Mouse (Mus musculus) myocyte (in vitro differentiated cells): ENCODE results near the gene Ret. TPM values are rescaled to one million over a fixed set of nuclear protein-coding genes. Genes with fewer than 3 reads are reported as not detected.

Experiments
- H3K27me3 ChIP-seq: one replicate; pipeline ENCODE4 v1.6.1; 2011; ENCODE audit not compliant: control insufficient read depth, insufficient read depth, insufficient read length
- H3K36me3 ChIP-seq: one replicate; pipeline ENCODE4 v1.6.1; 2011; ENCODE audit not compliant: control insufficient read depth, insufficient read depth
- H3K4me2 ChIP-seq: one replicate; pipeline ENCODE4 v1.6.1; 2011; ENCODE audit warnings: low read depth, control low read depth
- H3K4me3 ChIP-seq: one replicate; pipeline ENCODE4 v1.5.1; 2011; ENCODE audit warnings: mild to moderate bottlenecking, control low read depth, moderate library complexity
- H3K79me2 ChIP-seq: one replicate; pipeline ENCODE4 v1.6.1; 2011; ENCODE audit not compliant: control insufficient read depth, insufficient read depth
- H3ac ChIP-seq: one replicate; pipeline ENCODE4 v1.6.1; 2011; ENCODE audit not compliant: control insufficient read depth, insufficient read length
- CEBPB ChIP-seq: IDR thresholded peaks from 2 replicates; pipeline ENCODE4 v1.6.1; 2011; ENCODE audit warnings: mild to moderate bottlenecking, moderate library complexity; ENCODE audit not compliant: poor library complexity, insufficient read depth, severe bottlenecking
- E2F4 ChIP-seq: IDR thresholded peaks from one replicate; pipeline ENCODE4 v1.6.1; 2011; ENCODE audit warnings: mild to moderate bottlenecking, control low read depth, moderate library complexity; ENCODE audit not compliant: insufficient read depth
- MAX ChIP-seq: IDR thresholded peaks from one replicate; pipeline ENCODE4 v1.6.1; 2011; ENCODE audit warnings: low read depth, mild to moderate bottlenecking, control low read depth
- MYOD1 ChIP-seq, 3 experiments: IDR thresholded peaks; one replicate each; pipeline ENCODE4 v1.6.1; 2011; ENCODE audit warnings: control low read depth in 2 of 3, low read depth in 2 of 3, mild to moderate bottlenecking in 2 of 3, moderate library complexity in 1 of 3; ENCODE audit not compliant: insufficient read length in 2 of 3, control insufficient read depth in 1 of 3
- MYOG ChIP-seq, 3 experiments: IDR thresholded peaks; one replicate each; pipeline ENCODE4 v1.6.1; 2011; ENCODE audit warnings: control low read depth in 2 of 3, low read depth in 2 of 3, mild to moderate bottlenecking in 2 of 3; ENCODE audit not compliant: insufficient read length in 2 of 3, control insufficient read depth in 1 of 3, insufficient read depth in 1 of 3
- POLR2A ChIP-seq: IDR thresholded peaks from one replicate; pipeline ENCODE4 v1.6.1; 2011; ENCODE audit warnings: low read depth, mild to moderate bottlenecking, control low read depth, moderate library complexity; ENCODE audit not compliant: insufficient read length
- POLR2AphosphoS2 ChIP-seq: IDR thresholded peaks from one replicate; pipeline ENCODE4 v1.6.1; 2011; ENCODE audit warnings: low read depth, control low read depth; ENCODE audit not compliant: insufficient read length
- REST ChIP-seq: IDR thresholded peaks from one replicate; pipeline ENCODE4 v1.6.1; 2011; ENCODE audit warnings: mild to moderate bottlenecking, control low read depth, moderate library complexity; ENCODE audit not compliant: insufficient read depth, insufficient read length
- SRF ChIP-seq: IDR thresholded peaks from one replicate; pipeline ENCODE4 v1.6.1; 2011; ENCODE audit warnings: low read depth; ENCODE audit not compliant: control insufficient read depth, insufficient read length
- TCF12 ChIP-seq: IDR thresholded peaks from one replicate; pipeline ENCODE4 v1.6.1; 2011; ENCODE audit warnings: mild to moderate bottlenecking, control low read depth; ENCODE audit not compliant: poor library complexity, insufficient read depth, severe bottlenecking
- TCF3 ChIP-seq: IDR thresholded peaks from one replicate; pipeline ENCODE4 v1.6.1; 2011; ENCODE audit warnings: low read depth, control low read depth; ENCODE audit not compliant: insufficient read length
- USF1 ChIP-seq: IDR thresholded peaks from one replicate; pipeline ENCODE4 v1.6.1; 2011; ENCODE audit warnings: low read depth, mild to moderate bottlenecking, control low read depth, moderate library complexity
- polyA plus RNA-seq: library from polyadenylated mRNA; unstranded; fragments of >200 nt; fragmentation: generic; extraction: Trizol; gene quantifications from one replicate; pipeline ENCODE4 v1.2.1, GENCODE M21; 2012; ENCODE audit warnings: missing spikeins

The Ret gene
- polyA plus RNA-seq, 1 experiment: 1.8 TPM

DNA sequence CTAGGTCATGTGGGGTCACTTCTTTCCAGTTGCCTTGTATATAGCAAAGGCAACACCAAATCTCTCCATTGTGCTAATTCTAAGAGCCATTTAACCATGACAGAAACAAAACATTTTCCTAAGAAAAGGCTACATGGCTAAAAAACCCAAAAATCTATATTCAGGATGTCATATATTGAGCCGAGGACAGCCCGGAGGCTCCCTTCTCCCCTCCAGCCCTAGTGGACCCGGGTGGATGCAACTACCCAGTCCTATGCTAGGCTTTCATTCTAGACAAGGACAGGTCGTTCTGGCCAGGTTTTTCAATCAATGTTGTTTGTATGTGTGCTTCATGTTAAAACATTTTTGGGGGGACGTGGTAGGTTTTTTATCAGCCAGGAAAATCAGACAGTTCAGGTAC is 44.4 kb downstream of the Ret start:
- H3K4me2 ChIP-seq: no peak overlapping the region
- no peak for TF ChIP-seq E2F4
- TF ChIP-seq MYOD1 (IDR thresholded peaks at IDR 0.05; ENCODE audit: control insufficient read depth in 1 of 3, insufficient read length in 2 of 3, low read depth in 2 of 3): no peak
- TF ChIP-seq CEBPB: no peak
- TF ChIP-seq TCF3: no peak
- TF ChIP-seq USF1: no peak
- no peak for TF ChIP-seq TCF12
- TF ChIP-seq POLR2AphosphoS2: no peak
- TF ChIP-seq MAX: no peak
- no peak for TF ChIP-seq POLR2A
- TF ChIP-seq MYOG (IDR thresholded peaks at IDR 0.05; ENCODE audit: control insufficient read depth in 1 of 3, insufficient read depth in 1 of 3, insufficient read length in 2 of 3, low read depth in 2 of 3): no peak
- TF ChIP-seq SRF: no peak
- no peak for TF ChIP-seq REST
- H3K79me2 ChIP-seq: no peaks in the 10 kb centered on the region
- H3K4me3 ChIP-seq: no peak overlapping the region
- H3K27me3 ChIP-seq: no peaks in the 10 kb centered on the region
- no peaks in the 10 kb centered on the region for H3K36me3 ChIP-seq
- no peak overlapping the region for H3ac ChIP-seq

DNA sequence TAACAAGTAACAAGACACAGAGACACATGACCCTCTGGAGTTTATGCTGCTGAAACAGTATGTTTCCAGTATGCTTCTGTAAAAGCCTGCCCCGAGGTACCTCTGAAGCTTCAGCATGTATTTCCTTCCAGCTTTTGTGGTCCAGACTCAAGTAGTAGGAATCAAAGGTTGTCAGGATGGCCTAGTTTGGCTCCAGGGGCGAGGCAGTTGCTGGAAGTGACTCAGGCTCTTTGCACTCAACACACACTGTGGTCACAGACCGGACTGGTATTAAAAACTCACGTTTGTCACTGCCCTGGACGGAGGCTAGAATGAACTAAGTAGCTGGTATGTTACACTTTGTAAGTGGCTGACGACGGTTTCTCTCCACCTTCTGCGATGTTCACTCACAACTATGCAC is 46.5 kb downstream of the Ret start:
- Histone ChIP-seq H3ac (no peak overlapping the region), H3K36me3 (no peaks in the 10 kb centered on the region), H3K27me3 (no peaks in the 10 kb centered on the region), H3K79me2 (no peaks in the 10 kb centered on the region), H3K4me3 (no peak overlapping the region), H3K4me2 (no peak overlapping the region)
- TF ChIP-seq E2F4: no peak
- TF ChIP-seq USF1: no peak
- no peak for TF ChIP-seq SRF
- no peak for TF ChIP-seq MYOD1 (IDR thresholded peaks at IDR 0.05; ENCODE audit: control insufficient read depth in 1 of 3, insufficient read length in 2 of 3, low read depth in 2 of 3)
- no peak for TF ChIP-seq POLR2AphosphoS2
- no peak for TF ChIP-seq MAX
- no peak for TF ChIP-seq REST
- TF ChIP-seq CEBPB: no peak
- TF ChIP-seq TCF3: no peak
- no peak for TF ChIP-seq MYOG (IDR thresholded peaks at IDR 0.05; ENCODE audit: control insufficient read depth in 1 of 3, insufficient read depth in 1 of 3, insufficient read length in 2 of 3, low read depth in 2 of 3)
- no peak for TF ChIP-seq TCF12
- TF ChIP-seq POLR2A: no peak

DNA sequence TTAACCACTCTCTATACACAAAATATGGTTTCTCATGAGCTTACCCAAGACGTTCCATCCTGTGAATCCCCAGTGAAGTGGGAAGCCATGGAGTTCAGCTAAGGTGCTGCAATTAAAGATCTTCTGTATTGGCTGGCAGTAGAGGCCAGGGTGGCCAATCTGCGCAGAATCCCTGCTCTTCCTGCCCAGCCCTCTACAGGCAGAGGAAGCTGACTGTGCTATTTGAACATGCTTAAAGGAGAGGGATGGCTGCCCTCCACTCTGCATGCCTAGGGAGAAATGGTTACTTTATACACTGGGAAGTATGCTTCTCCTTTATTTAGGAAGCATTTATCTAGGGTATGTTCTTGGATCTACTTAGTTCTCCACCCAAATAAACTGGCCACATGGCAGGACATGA is 47.0 kb downstream of the Ret start:
- TF ChIP-seq TCF3 (no peak), POLR2A (no peak), SRF (no peak), E2F4 (no peak), MYOD1 (IDR thresholded peaks at IDR 0.05; ENCODE audit: control insufficient read depth in 1 of 3, insufficient read length in 2 of 3, low read depth in 2 of 3) (no peak), POLR2AphosphoS2 (no peak), USF1 (no peak), CEBPB (no peak), REST (no peak)
- Histone ChIP-seq H3K4me3 (no peak overlapping the region), H3K36me3 (no peaks in the 10 kb centered on the region), H3ac (no peak overlapping the region), H3K4me2 (no peak overlapping the region), H3K79me2 (no peaks in the 10 kb centered on the region), H3K27me3 (no peaks in the 10 kb centered on the region)

DNA sequence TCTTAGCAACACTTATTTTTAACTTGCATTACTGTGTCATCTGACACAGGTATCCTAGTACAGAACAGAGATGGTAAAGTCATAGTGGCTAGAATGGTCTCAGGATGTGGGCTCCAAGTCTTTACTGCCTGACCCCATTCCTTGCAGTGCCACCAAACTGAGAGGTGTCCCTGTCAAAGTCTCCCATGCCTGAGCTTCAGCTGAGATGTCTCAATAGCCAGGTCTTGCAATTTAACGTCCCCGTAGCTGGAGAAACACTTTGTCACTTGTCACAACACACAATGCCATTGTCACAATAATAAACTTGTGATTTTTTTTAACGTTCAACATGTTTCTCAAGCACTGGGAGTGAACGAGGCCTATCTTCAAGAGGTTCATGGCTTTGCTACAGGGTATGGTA is 47.4 kb downstream of the Ret start:
- H3K79me2 ChIP-seq: no peaks in the 10 kb centered on the region
- TF ChIP-seq TCF12: no peak
- TF ChIP-seq E2F4: no peak
- H3ac ChIP-seq: no peak overlapping the region
- no peaks in the 10 kb centered on the region for H3K36me3 ChIP-seq
- no peak overlapping the region for H3K4me3 ChIP-seq
- no peak overlapping the region for H3K4me2 ChIP-seq
- H3K27me3 ChIP-seq: no peaks in the 10 kb centered on the region

DNA sequence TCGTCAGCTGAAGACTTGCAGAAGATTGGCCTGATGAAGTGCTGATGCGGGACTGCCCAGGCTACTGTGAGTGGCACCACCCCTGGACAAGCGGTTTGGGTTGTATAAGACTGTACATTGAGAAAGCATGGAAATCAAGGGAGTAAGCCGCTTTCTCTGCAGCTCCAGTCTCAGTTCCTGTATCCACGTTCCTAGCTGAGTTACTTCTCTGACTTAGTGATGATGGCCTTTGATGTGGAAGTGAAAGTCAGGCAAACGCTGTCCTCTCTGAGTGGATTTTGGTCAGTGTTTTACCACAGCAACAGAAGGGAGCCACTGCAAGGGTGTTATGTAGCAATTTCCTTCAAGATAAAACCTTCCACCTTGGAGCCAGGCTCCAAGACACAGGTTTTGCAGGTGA is 56.6 kb downstream of the Ret start:
- Histone ChIP-seq H3K27me3 (no peaks in the 10 kb centered on the region), H3ac (no peak overlapping the region)
- TF ChIP-seq MYOG (IDR thresholded peaks at IDR 0.05; ENCODE audit: control insufficient read depth in 1 of 3, insufficient read depth in 1 of 3, insufficient read length in 2 of 3, low read depth in 2 of 3) (no peak), REST (no peak), TCF12 (no peak), SRF (no peak), POLR2AphosphoS2 (no peak), MYOD1 (IDR thresholded peaks at IDR 0.05; ENCODE audit: control insufficient read depth in 1 of 3, insufficient read length in 2 of 3, low read depth in 2 of 3) (no peak), MAX (no peak), E2F4 (no peak), POLR2A (no peak)

More for the DNA sequence above, 56.6 kb downstream of the Ret start:
- Histone ChIP-seq H3K4me2 (no peak overlapping the region), H3K79me2 (peaks cover 26% of the 10 kb centered on the region), H3K36me3 (no peaks in the 10 kb centered on the region), H3K4me3 (no peak overlapping the region)
